Comparison of ENCODE assay signal across 1 mouse cellular context in the genomic region with DNA sequence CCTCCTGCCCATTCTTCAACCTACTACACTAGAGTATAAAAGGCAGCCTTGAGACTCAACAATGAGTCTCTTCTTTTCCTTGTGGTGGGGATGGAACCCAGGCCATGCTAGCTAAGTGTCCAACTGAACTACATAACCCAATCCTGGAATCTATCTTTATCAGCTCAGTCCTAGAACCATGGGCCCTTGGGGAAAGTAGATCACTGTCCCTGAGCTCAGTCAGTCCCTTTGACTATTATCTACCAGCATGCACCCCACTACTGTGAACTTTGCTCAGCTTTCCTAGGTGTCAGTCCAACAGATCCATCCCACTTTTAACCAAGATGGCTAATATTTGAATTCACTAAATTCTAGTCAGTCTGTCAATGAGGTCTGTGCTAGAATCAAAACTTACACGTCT.
TF ChIP-seq lines count a peak whose summit lies in the region.

No protein-coding gene starts in this region.

TF ChIP-seq in MEL, 35 proteins besides CTCF, POLR2A, EP300 and RAD21:
- TF ChIP-seq MYB (IDR thresholded peaks at IDR 0.05; ENCODE audit: low read depth, low read length) = no peak
- TF ChIP-seq SMC3 (IDR thresholded peaks at IDR 0.05; ENCODE audit: low read depth, low read length) = 0 out of 2 replicates have a peak, but pooled peaks have one; percentile 0
- TF ChIP-seq POLR2AphosphoS5 (IDR thresholded peaks at IDR 0.05; ENCODE audit: borderline replicate concordance, low read depth, low read length) = peak; percentile 48; the same call in 1 of the 2 replicates
